Mouse (Mus musculus) T-cell, adult 2 months (primary cell): ENCODE measurements at regions not wholly inside any gene's neighbourhood (a gene's known extent, or its start where the extent isn't known, plus 50 kb on each side); places are given as distances from the start of the nearest gene placed in this dataset.

ENCODE experiments used
- DNase-seq: peaks from one replicate; pipeline ENCODE4 v3.0.0; 2022; ENCODE audit warnings: low spot score

- DNase-seq: no peak
Observed at GRCm38 (mm10) chr2:3940786-3941185, 76.7 kb upstream of the Frmd4a start.

DNA sequence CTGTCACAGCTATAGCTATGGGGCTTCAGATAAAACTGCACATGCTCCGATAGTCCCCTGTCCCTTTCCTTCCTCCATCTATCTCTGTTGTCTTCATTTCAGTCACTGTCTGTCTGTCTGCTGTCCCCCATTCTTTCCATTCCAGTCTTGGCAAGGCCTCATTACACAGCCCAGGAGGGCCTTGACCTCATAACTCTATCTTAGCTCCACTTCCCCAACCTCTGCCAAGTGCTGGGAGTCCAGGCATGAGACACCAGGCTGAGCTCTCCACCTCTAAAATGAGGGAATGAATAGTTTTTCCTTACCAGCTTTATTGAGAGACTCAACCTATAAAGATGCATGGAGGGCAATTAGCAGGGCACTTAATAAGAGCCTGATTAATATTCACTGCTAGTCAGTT lies 76.0 kb upstream of the Frmd4a start:
- no peak for DNase-seq

DNA sequence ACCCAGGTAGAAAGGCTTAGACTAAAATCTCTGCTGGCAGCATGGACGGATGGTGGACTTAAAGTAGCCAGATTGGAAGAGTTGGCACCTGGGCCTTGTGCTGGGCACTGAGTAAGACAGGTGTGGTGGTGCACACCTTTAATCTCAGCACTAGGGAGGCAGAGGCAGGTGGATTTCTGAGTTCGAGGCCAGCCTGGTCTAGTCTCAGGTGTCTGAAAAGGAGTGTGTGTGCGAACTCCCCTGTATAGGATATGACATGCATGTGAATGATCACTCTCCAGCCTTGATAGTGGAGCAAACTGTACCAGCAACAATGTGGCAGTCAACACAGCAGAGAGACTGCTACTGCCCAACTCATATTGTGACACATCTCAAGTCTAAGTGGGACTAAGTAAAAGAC lies 70.1 kb upstream of the Frmd4a start:
- no peak for DNase-seq

DNA sequence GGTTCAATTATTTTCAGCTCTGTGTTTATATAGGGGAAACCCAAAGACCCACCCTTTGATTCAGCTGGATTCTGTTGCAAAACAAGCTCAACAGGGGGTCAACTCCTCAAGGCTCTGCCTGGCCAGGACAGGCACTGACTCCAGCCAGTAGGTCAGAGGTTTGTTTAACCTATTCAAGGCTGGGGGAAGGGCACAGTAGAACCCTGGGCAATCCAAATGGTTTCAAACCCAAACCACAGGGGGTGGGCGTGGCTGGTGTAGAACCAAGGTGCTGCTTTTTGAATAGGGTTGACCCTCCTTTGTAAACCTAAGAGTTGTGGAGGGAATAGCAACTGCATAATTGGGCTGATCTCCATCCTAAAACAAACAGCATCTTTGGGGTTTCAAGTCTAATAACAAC lies 69.2 kb upstream of the Frmd4a start:
- DNase-seq: no peak

DNA sequence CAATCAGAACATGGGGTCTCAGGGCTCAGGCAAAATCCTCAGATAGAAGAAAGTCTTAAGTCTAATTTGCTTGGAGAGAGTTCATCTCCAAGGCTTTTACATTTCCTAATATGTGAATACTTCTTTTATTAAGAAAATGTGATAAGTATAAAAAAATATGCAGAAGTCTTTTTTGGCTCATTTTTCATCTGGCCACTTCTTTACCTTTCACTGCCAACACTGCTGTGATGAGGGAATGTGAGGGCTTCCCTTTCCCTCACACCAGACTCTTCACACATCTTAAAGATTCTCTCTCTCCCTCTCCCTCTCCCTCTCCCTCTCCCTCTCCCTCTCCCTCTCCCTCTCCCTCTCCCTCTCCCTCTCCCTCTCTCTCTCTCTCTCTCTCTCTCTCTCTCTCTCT lies 60.0 kb upstream of the Frmd4a start:
- DNase-seq: no peak

- DNase-seq: no peak
Observed at GRCm38 (mm10) chr2:3958065-3958641, 59.4 kb upstream of the Frmd4a start.

GRCm38 (mm10) chr2:3958711-3959110 lies 58.8 kb upstream of the Frmd4a start:
- DNase-seq: no peak

- DNase-seq: no peak
Observed at GRCm38 (mm10) chr2:3959181-3959580, 58.3 kb upstream of the Frmd4a start.

- no peak for DNase-seq
Observed at GRCm38 (mm10) chr2:3960213-3960612, 57.3 kb upstream of the Frmd4a start.

- DNase-seq: no peak
Observed at GRCm38 (mm10) chr2:3964351-3964750, 53.2 kb upstream of the Frmd4a start.
